Mouse (Mus musculus) thymus, adult 2 months (tissue): ENCODE data around the gene Plekhh3. TPM values are rescaled to one million over a fixed set of nuclear protein-coding genes. Genes with fewer than 3 reads are reported as not detected.
A peak's percentile ranks its signal among the peaks of the same experiment; 100 is the strongest.

Source experiments
- DNase-seq: peaks from one replicate; pipeline ENCODE4 v3.0.0; 2021
- H3K27ac ChIP-seq: fragments of 200-500 bp; 2 replicates; pipeline ENCODE4 v1.5.1; 2012; ENCODE audit warnings: low read length, control low read depth; ENCODE audit not compliant: control insufficient read depth, insufficient read depth
- H3K27me3 ChIP-seq: fragments of 200-500 bp; 2 replicates; pipeline ENCODE4 v1.6.1; 2012; ENCODE audit warnings: mild to moderate bottlenecking, low read length, moderate library complexity, mixed read lengths; ENCODE audit not compliant: control insufficient read depth, insufficient read depth
- H3K36me3 ChIP-seq: fragments of 200-500 bp; 2 replicates; pipeline ENCODE4 v1.6.1; 2012; ENCODE audit warnings: mild to moderate bottlenecking, low read length, moderate library complexity; ENCODE audit not compliant: control insufficient read depth, insufficient read depth
- H3K4me1 ChIP-seq: fragments of 200-500 bp; replicated peaks from 2 replicates; pipeline ENCODE4 v1.6.1; 2012; ENCODE audit warnings: low read length; ENCODE audit not compliant: control insufficient read depth, insufficient read depth
- H3K4me3 ChIP-seq: fragments of 200-500 bp; 2 replicates; pipeline ENCODE4 v1.5.1; 2012; ENCODE audit warnings: mild to moderate bottlenecking, low read length, control low read depth, moderate library complexity; ENCODE audit not compliant: control insufficient read depth, insufficient read depth
- CTCF ChIP-seq: fragments of 200-500 bp; IDR thresholded peaks from 2 replicates; pipeline ENCODE4 v1.5.1; 2012; ENCODE audit warnings: mild to moderate bottlenecking, control low read depth, low read length, moderate library complexity, borderline replicate concordance; ENCODE audit not compliant: control insufficient read depth, poor library complexity, insufficient read depth; ENCODE audit errors: extremely low read depth
- POLR2A ChIP-seq: fragments of 200-500 bp; IDR thresholded peaks from 2 replicates; pipeline ENCODE4 v1.6.1; 2012; ENCODE audit warnings: mild to moderate bottlenecking, low read length, control low read depth, moderate library complexity; ENCODE audit not compliant: control insufficient read depth, poor library complexity, insufficient read depth; ENCODE audit errors: extremely low read depth
- WGBS: fragments of 180-500 bp; shearing (Covaris S2); methylation state at CpG from one replicate; pipeline ENCODE4 v1.1.7; 2018; 5-methylcytosine and 5-hydroxymethylcytosine counted together
- polyA plus RNA-seq: library from polyadenylated mRNA; depleted of rRNA; stranded (reverse); fragments of >200 nt; gene quantifications from 2 replicates; pipeline ENCODE4 v1.2.3, GENCODE M21; 2012

The Plekhh3 gene
- polyA plus RNA-seq, 1 experiment, result 11.9 TPM

GRCm38 (mm10) chr11:101152825-101153224 is 18.3 kb downstream of the Plekhh3 start:
- no peak for DNase-seq
- Histone ChIP-seq H3K4me1 (peaks cover 10% of the 10 kb centered on the region), H3K4me3 (no peak overlapping the region), H3K27ac (no peak overlapping the region), H3K27me3 (no peaks in the 10 kb centered on the region), H3K36me3 (no peaks in the 10 kb centered on the region)
- TF ChIP-seq CTCF, result no peak
- 84% methylated on average over 1 of the region's 1 CpGs for WGBS

- no peak overlapping the region for H3K27ac ChIP-seq
- WGBS, result 78% methylated on average over 2 of the region's 2 CpGs
- H3K36me3 ChIP-seq, result no peaks in the 10 kb centered on the region
- no peaks in the 10 kb centered on the region for H3K27me3 ChIP-seq
- peaks cover 6% of the 10 kb centered on the region for H3K4me1 ChIP-seq
- TF ChIP-seq POLR2A, result no peak
- no peak for TF ChIP-seq CTCF
- DNase-seq, result no peak
- no peak overlapping the region for H3K4me3 ChIP-seq
These were observed 20.1 kb downstream of the Plekhh3 start for GRCm38 (mm10) chr11:101151063-101151462.

DNA sequence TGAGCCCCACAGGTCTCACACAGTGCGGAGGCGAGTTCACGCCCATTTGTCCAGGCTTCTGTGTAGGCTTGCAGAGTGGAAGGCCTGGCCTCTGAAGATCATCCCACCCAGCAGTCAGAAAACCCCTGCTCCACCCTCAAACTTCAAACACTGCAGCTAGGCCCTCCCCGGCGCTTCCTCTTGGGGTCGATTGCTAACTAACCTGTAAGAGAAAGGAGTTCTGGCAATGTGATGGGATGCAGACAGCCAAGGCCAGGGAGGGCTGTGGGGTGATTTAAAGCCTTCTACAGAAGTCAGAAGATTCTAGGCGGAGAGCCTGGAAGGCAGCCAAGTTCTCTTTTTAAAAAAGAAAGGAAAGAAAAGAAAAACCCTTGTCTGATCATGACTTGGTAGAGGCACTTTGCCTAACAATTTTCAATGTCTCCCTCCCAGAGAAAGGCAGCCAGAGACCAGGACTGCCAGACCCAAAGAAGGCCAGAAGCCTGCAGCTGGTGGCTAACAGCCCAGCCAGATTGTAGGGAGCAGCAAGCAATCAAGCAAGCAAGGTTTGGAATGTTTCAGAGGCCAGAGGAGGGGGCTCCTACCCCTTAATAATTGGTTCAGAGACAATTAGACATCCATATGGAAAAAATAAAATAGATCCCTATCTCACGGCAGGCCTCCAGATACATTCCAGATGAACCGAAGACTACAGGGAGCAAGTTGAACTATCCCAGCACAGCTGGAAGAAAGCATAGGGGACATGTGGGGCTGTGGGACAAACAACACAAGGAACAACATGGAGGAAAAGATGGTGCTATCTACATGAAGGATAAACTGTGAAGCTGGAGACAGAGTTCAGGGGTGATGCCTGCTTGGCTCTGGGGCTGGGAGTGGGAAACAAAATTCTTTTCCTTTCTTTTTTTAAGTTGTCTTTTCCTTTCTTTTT is 21.7 kb downstream of the Plekhh3 start:
- peaks cover 4% of the 10 kb centered on the region; the same call in 1 of the 2 replicates for H3K4me1 ChIP-seq
- TF ChIP-seq CTCF, result no peak
- TF ChIP-seq POLR2A, result no peak
- H3K36me3 ChIP-seq, result no peaks in the 10 kb centered on the region
- no peak overlapping the region for H3K27ac ChIP-seq
- H3K4me3 ChIP-seq, result no peak overlapping the region
- WGBS, result 58% methylated on average over 9 of the region's 9 CpGs
- H3K27me3 ChIP-seq, result no peaks in the 10 kb centered on the region
- no peak for DNase-seq

DNA sequence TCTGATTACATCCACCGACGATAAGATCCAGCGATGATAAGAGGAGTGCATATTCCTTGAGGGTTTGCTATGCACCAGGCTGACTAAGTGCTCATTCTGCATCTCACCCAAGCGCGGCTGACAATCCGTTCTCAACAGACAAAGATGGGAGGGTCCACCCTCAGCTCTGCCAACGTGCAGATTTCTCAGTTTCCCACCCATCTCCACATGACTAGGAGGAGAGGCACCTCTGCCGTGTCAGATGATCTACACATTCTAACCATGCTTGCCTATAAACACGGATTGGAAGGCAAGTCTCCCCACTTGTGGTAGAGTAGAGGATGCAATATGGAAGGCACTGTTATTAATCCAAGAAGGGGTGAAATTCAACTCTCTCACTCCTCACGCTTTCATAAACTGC is 22.4 kb downstream of the Plekhh3 start:
- TF ChIP-seq CTCF (no peak), POLR2A (no peak)
- H3K36me3 ChIP-seq, result no peaks in the 10 kb centered on the region
- WGBS, result 87% methylated on average over 10 of the region's 10 CpGs
- no peak for DNase-seq
- H3K4me3 ChIP-seq, result no peak overlapping the region
- H3K27ac ChIP-seq, result no peak overlapping the region
- H3K27me3 ChIP-seq, result no peaks in the 10 kb centered on the region
- peaks cover 4% of the 10 kb centered on the region; the same call in 1 of the 2 replicates for H3K4me1 ChIP-seq

- 86% methylated on average over 10 of the region's 10 CpGs for WGBS
These were observed 24.8 kb downstream of the Plekhh3 start for GRCm38 (mm10) chr11:101146377-101146776.

GRCm38 (mm10) chr11:101143338-101144225 is 27.6 kb downstream of the Plekhh3 start:
- H3K36me3 ChIP-seq, result no peaks in the 10 kb centered on the region
- H3K27me3 ChIP-seq, result peaks cover 6% of the 10 kb centered on the region; the same call in 1 of the 2 replicates
- DNase-seq, result peak; percentile 64
- TF ChIP-seq CTCF, result no peak
- TF ChIP-seq POLR2A, result 0 out of 2 replicates have a peak, but pooled peaks have one; percentile 30
- 16% methylated on average over 19 of the region's 19 CpGs for WGBS
- H3K4me1 ChIP-seq, result peaks cover 7% of the 10 kb centered on the region; the same call in 1 of the 2 replicates
- peak overlapping the region; percentile 77 for H3K27ac ChIP-seq
- peak overlapping the region; percentile 55 for H3K4me3 ChIP-seq

More at GRCm38 (mm10) chr11:101146377-101146776, 24.8 kb downstream of the Plekhh3 start:
- DNase-seq, result no peak
- H3K27me3 ChIP-seq, result no peaks in the 10 kb centered on the region
- H3K36me3 ChIP-seq, result no peaks in the 10 kb centered on the region
- peaks cover 6% of the 10 kb centered on the region for H3K4me1 ChIP-seq
- H3K4me3 ChIP-seq, result no peak overlapping the region
- no peak for TF ChIP-seq CTCF
- no peak for TF ChIP-seq POLR2A
- no peak overlapping the region for H3K27ac ChIP-seq
